Mouse (Mus musculus): ENCODE results near the gene Nudt9. TPM values are rescaled to one million over a fixed set of nuclear protein-coding genes. Genes with fewer than 3 reads are reported as not detected.

Gene Nudt9
- total RNA-seq, 2 experiments from 2014 or later = 76.8 to 77.4 TPM

- DNase-seq (ENCODE audit: low spot score in 2 of 2) = no peak
These were observed 10.3 kb upstream of the Nudt9 start for GRCm38 (mm10) chr5:104035824-104036223.

GRCm38 (mm10) chr5:104036686-104037085 is 9.4 kb upstream of the Nudt9 start:
- no peak for DNase-seq (ENCODE audit: low spot score in 2 of 2)

- DNase-seq (ENCODE audit: low spot score in 2 of 2) = peak in 1 of 2 experiments; percentile 77
These were observed 6.8 kb upstream of the Nudt9 start for GRCm38 (mm10) chr5:104039154-104039932.

GRCm38 (mm10) chr5:104042906-104043305 is 3.2 kb upstream of the Nudt9 start:
- DNase-seq (ENCODE audit: low spot score in 2 of 2) = no peak

GRCm38 (mm10) chr5:104043704-104044103 is 2.4 kb upstream of the Nudt9 start:
- no peak for DNase-seq (ENCODE audit: low spot score in 2 of 2)

- DNase-seq (ENCODE audit: low spot score in 2 of 2) = no peak
These were observed 1.3 kb downstream of the Nudt9 start for GRCm38 (mm10) chr5:104047200-104048105.

GRCm38 (mm10) chr5:104048139-104048538 is 2.0 kb downstream of the Nudt9 start:
- DNase-seq (ENCODE audit: low spot score in 2 of 2) = no peak

GRCm38 (mm10) chr5:104052956-104053355 is 6.8 kb downstream of the Nudt9 start:
- DNase-seq (ENCODE audit: low spot score in 2 of 2) = no peak

- no peak for DNase-seq (ENCODE audit: low spot score in 2 of 2)
These were observed 8.8 kb downstream of the Nudt9 start for GRCm38 (mm10) chr5:104054938-104055337.

GRCm38 (mm10) chr5:104055816-104056215 is 9.7 kb downstream of the Nudt9 start:
- DNase-seq (ENCODE audit: low spot score in 2 of 2) = no peak

GRCm38 (mm10) chr5:104056295-104056694 is 10.2 kb downstream of the Nudt9 start:
- no peak for DNase-seq (ENCODE audit: low spot score in 2 of 2)

- DNase-seq (ENCODE audit: low spot score in 2 of 2) = peak in 1 of 2 experiments; percentile 42
These were observed 11.9 kb downstream of the Nudt9 start for GRCm38 (mm10) chr5:104058021-104058420.

- no peak for DNase-seq (ENCODE audit: low spot score in 2 of 2)
These were observed 13.5 kb downstream of the Nudt9 start for GRCm38 (mm10) chr5:104059628-104060027.

GRCm38 (mm10) chr5:104060429-104060828 is 14.3 kb downstream of the Nudt9 start:
- peak in 1 of 2 experiments; percentile 52 for DNase-seq (ENCODE audit: low spot score in 2 of 2)

- peak in 1 of 2 experiments; percentile 47 for DNase-seq (ENCODE audit: low spot score in 2 of 2)
These were observed 16.0 kb downstream of the Nudt9 start for GRCm38 (mm10) chr5:104061936-104062772.

- no peak for DNase-seq (ENCODE audit: low spot score in 2 of 2)
These were observed 16.9 kb downstream of the Nudt9 start for GRCm38 (mm10) chr5:104062773-104063551.

- DNase-seq (ENCODE audit: low spot score in 2 of 2) = peak in 1 of 2 experiments; percentile 49
These were observed 22.6 kb downstream of the Nudt9 start for GRCm38 (mm10) chr5:104068751-104069150.

- peak in 1 of 2 experiments; percentile 34 for DNase-seq (ENCODE audit: low spot score in 2 of 2)
These were observed 24.9 kb downstream of the Nudt9 start for GRCm38 (mm10) chr5:104071048-104071447.

GRCm38 (mm10) chr5:104072272-104072886 is 26.3 kb downstream of the Nudt9 start:
- peak in 1 of 2 experiments; percentile 34 for DNase-seq (ENCODE audit: low spot score in 2 of 2)

- DNase-seq (ENCODE audit: low spot score in 2 of 2) = no peak
These were observed 27.5 kb downstream of the Nudt9 start for GRCm38 (mm10) chr5:104073602-104074001.
